Mouse (Mus musculus): ENCODE results near the gene Plekhm3.

Plekhm3 gene

DNA sequence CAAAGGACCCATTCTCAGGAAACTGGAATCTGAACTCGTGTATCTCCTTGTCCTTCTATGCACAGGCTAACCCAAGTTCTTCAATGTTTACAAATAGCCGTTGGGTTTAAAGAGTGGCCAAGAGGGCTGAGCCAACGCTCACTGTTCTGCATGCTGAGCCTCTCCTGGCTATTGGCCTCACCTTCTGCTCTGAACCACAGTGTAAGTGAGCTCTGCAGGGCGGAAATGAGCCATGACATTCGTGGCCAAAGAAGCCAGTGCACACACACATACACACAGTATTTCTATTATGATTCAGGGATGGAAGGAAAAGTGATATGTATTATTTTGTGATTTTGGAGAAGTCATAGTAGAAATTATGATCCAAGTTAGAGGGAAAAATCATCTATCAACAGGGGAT, 138.9 kb downstream of the Plekhm3 start:
- no peak for DNase-seq

DNA sequence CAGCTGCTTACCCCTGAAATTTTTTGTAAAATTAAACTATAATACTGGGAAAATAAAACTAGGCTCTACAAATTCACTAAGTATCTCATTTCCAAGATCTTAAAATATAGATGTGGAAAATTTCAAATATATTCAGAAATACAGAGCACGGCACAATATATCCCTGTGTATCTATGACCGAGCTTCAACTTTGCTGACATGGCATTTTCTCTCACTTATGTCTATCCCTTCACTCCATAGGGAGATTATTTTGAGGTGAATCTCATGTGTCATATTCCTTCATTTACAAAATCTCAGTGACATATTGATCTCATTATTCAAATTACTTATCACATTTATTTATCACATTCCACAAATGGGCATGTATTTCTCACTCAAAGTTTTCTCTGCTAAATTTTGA, 143.4 kb downstream of the Plekhm3 start:
- DNase-seq: no peak

- DNase-seq: no peak
These were observed 144.7 kb downstream of the Plekhm3 start for GRCm38 (mm10) chr1:64811956-64812355.

- DNase-seq: no peak
These were observed 147.5 kb downstream of the Plekhm3 start for GRCm38 (mm10) chr1:64809085-64809484.

GRCm38 (mm10) chr1:64807766-64808165, 148.9 kb downstream of the Plekhm3 start:
- no peak for DNase-seq

GRCm38 (mm10) chr1:64805217-64805616, 151.4 kb downstream of the Plekhm3 start:
- DNase-seq: no peak

DNA sequence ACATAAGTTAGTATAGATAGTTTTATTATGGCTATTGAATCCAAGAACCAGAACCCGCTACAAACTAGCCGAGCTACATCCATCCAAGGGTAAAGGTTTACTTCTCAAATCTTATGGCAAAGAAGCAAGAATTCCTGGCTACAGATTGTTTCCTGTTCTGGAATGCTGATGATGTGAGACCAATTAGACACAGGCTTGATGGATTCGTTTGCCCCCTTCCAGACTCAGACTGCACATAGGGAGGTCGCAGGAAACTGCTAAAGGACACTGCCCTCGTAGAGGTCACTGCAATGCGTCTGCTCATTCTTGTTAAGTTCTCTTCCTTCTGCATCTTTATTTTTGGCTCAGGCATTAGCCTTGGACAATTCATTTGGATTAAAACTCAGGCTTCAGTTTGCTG, 154.0 kb downstream of the Plekhm3 start:
- no peak for DNase-seq

DNA sequence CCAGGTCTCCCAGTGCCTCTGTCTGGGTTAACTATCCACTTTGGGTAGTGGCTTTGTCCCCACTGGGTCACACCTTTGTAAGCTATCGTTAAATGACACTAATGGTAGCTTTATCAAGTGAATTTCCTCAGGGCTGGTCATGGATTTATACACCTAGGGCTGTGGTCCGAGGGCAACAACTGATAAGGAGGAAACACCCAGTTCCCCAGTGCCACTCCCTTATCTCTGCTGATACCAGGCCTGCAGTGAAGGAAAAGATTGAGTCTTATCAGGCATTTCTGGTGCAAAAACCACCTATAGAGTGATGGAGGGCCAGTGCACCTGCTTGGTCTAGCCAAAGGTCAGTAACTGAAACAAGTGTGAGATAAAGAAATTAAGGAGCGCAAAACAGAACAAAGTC, 159.0 kb downstream of the Plekhm3 start:
- DNase-seq: no peak

- no peak for DNase-seq
These were observed 159.6 kb downstream of the Plekhm3 start for GRCm38 (mm10) chr1:64796867-64797582.

DNA sequence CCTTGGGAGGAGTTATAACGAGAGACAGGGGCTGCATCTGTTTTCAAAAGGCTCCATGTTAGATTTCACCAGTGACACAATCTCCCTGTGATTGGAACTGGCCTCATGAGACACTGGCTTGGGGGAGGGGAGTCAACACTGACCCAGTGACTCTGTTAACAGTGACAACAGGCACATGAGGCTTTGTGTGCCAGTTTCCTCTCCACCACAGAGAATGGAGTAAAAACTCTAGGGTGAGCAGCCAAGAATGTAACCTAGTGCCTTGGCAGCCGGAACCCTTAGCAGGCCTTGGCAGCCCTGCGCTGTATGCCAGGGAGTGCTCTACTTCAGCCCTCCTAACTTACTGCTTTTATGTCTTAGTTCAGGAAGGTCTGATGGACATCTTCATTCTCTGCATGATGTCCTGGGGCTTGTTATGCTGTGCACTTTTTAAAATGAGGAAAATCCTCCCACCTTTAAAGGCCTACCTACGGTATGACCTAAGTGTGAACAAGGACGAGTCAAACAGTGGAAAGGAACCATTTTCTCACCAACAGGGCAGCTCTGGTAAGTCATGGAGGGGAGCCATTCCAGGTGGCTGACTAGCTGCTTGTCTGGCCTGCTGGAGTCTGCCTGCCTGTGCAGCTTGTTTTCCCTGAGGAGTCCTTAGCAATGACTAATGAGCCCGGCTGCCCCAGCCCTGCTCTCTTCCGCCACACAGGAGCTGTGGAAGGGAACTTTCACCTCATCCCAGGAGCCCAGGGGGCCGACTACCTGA, 161.2 kb downstream of the Plekhm3 start:
- peak; percentile 11 for DNase-seq

DNA sequence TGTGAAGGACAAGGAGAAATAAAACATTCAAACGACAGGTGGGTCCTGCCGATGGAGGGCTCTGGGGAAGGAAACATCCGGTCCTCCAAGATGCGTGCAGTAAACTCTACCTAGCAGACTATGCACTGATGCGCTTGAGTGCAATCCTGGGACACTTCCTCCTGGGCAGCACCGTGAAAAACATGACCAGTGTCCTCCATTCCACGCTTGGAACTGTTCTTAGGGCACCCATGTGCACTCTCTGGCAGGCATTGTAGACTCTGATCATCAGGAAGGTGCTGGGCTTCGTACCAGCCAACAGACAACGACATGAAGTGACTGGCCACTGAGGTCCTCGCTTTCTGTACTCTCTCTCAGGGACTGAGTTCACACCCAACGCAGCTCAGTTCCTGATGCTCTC, 162.5 kb downstream of the Plekhm3 start:
- no peak for DNase-seq

DNA sequence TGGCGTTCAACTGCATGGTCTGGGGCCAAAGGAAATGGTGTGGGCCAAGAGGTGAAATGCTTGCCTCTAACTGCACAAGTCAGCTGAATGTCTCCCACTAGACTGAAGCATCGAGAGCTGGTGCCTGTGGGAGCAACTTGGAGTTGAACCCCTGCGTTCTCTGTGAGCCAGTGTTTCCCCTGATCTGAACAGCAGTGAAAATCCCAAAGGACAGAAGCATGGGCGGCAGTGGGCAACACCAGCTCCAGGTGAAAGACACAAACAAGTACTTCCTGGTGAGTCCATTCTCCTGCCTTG, 163.4 kb downstream of the Plekhm3 start:
- no peak for DNase-seq

GRCm38 (mm10) chr1:64792521-64793233, 163.9 kb downstream of the Plekhm3 start:
- DNase-seq: no peak

DNA sequence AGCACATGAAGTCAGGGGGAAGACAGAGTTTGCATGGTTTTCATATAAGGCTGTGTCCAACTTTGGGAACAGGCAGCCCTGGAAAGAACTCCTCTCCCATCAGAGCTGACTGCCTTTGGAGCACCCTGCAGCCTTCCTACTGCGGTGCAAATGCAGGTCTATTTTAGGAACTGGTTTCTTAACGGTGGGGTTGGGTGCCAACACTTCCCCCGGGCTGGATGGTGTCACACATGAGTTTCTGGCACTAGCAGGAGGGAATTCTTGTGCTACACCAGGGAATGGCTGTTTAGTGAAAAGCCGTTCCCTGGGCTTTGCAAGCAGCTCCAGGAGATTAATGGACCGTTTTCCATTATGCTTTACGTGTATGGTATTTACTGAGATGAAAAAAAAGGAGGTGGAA, 164.8 kb downstream of the Plekhm3 start:
- DNase-seq: no peak

DNA sequence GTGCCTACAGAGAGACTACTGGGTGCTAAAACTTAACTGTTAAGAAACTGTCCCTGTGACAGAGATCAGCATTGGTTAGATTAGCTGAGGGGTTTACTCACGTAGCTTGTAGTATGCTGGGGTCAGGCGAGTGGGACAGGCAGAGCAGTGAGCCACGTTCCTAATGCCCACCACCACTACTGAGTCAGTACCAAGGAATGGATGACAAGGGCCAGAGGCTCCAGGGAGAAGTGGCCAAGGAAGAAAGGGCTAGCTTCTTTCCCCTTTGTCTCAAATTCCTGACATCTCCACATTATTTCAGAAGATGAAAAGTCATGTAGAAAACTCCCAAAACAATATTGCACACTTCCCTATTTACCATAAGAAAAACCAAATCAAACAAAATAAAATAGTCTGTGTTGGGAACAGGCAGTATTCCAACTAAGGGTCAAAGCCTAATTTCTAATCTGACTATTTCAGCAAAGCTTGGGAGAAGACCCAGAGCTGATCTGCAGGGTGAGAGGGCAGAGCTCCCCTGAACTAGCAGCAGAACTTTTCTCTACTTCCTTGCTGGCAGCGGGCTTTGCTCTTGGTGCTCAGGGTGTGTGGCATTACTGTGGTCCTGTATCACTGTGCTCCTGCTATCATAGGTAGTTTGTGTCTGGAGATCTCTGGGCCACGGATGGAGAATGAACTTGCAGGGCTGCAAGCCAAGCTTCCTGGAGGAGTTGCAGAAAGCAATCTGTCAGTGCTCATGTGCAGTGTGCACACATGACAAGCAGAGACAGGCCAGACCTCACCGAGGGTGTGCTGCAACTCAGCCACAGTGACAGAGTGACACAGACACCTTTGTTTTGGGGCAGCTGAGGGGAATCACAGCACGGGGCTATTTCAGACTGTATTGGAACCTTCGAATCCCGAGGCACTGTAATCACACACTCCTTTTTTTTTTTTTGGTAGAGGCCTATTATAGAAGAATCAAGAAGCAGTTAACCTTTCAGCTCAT, 165.5 kb downstream of the Plekhm3 start:
- peak; percentile 24 for DNase-seq

DNA sequence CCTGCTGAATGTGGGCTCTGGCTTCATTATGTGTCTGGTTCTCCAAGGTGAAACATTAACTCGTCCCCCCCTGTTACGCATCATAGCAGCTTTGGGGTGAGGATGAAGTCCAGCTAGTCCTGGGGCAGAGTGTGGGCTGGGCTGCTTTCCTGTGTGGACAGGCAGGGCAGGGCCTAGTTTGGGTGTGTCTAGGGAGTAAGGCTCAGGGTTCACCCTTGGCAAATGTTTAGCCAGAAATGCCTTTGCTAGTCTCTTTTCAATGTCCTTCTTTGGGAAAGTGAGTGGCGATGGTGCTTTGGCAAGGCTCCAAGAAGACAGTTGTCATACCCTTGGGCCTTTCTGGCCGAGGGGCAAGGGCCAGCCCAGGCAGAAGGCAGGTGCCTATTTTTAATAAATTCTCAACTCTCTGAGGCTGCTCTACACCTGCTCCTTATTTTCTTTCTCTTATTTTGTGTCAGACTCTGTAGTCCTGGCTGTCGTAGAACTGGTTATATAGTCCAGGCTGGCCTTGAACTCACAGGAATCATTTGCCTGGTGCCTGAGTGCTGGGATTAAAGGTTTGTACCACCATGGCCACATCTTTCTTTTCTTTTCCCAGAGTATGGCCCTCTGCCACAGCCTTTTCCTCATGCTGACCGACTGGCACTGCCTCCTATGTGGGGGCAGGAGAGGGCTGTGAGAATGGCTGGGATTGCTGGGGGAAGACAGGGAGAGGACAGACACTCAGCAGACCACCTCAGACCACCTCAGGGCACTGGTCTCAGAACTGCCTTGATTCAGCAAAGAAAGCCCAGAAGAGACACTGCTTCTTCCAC, 168.7 kb downstream of the Plekhm3 start:
- no peak for DNase-seq

- peak; percentile 59 for DNase-seq
These were observed 176.8 kb downstream of the Plekhm3 start for GRCm38 (mm10) chr1:64779863-64780262.

- peak; percentile 31 for DNase-seq
These were observed 177.2 kb downstream of the Plekhm3 start for GRCm38 (mm10) chr1:64779415-64779814.

GRCm38 (mm10) chr1:64773305-64773704, 183.3 kb downstream of the Plekhm3 start:
- no peak for DNase-seq

GRCm38 (mm10) chr1:64770169-64770568, 186.5 kb downstream of the Plekhm3 start:
- no peak for DNase-seq

GRCm38 (mm10) chr1:64761646-64762045, 195.0 kb downstream of the Plekhm3 start:
- no peak for DNase-seq

DNA sequence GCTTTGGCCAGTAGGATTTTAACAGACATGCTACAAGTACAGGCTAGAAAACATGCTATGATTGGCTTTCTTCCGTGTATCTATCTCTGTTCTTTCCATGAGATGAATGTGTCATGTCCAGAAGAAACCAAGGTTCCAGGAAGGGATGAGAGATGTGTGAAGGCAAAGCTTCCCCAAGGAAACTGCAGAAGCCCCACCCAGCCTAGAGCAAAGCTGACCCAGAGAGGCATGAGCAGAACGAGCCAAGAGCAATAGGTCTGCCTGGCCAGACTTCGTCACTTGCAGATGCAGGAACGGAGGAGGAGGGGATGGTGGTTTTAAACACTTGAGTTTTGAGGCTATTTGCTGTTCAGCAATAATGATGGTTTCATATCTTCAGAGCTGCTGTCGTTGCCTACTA, 198.9 kb downstream of the Plekhm3 start:
- no peak for DNase-seq

All from embryo, embryonic 11 days (tissue).